Mouse (Mus musculus): Measurements from ENCODE around the gene Btbd17. TPM values are rescaled to one million over a fixed set of nuclear protein-coding genes. Genes with fewer than 3 reads are reported as not detected.
A peak's percentile ranks its signal among the peaks of the same experiment; 100 is the strongest.

Gene Btbd17
- total RNA-seq (2021) = 10 to 100 TPM; 18.7 to 23.2 TPM
- long read RNA-seq, transcript Btbd17-201 (3 exons, 1,717 nt) = major isoform, 54 of 61 reads
- long read RNA-seq, partial matches to known transcripts = 0 of 61 reads
- long read RNA-seq, other reads (novel, unspliced or antisense) = 1 of 61 reads

DNA sequence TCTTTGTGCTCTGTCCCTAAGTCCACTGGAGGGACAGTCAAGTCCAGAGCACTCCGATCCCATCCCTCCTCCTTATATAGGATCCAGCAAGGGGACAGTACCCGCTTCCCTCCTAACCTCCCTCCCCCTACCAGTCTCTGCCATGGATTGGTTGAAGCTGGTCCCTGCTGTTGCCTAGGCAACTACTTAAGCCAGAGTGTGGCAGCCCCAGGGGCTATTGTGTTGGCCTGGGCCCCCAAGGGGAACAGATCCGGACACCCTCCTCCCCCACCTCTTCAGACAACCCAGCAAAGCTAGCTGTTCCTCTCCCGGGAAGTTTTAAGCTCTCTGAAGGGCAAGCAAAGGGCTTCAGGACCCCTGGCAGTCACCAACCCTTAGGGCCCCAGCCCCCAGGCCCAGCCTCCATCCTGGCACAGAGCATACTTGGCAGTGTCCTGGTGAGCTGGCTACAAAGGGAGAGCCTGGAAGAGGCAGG lies at the start of gene Btbd17:
Btbd17 (minus strand) TSS at position 98 of the 475 bp plus-strand sequence.
- peak; percentile 47 for DNase-seq (ENCODE audit: low spot score in 2 of 2)

DNA sequence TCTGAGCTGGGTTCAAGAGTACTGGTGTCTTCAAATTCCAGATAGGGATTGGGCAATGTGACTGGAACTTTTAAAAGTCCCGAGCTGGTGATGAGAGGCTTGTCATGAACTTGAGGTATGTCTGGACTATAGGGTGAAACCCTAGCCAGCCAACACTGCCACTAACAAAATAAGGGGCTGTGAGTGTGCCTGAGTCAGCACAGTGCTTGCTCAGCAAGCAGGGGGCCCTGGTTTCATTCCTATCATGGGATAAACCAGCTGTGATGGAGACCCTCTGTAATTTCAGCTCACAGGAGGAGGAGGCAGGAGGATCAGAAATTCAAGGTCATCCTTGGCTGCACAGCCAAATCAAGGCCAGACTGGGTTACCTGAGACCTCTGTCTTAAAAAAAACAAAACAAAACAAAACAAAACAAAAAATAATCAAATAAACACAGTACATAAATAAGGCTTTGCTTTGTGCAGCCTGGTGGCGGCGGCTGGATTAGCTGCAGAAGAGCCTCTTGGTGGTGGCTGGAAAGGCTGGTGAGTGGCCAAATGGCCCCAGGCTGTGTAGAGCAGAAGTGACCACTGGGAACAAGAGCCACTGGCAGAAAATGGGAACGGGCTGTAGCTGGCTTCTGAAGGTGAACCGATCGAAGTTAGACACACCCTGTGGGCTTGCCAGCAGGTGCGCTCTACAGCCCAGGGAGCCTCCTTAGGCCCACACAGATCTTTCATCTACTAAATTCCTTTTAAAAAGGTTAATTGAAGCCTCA lies 48.9 kb upstream of the Btbd17 start:
- no peak for DNase-seq (ENCODE audit: low spot score in 2 of 2)

DNA sequence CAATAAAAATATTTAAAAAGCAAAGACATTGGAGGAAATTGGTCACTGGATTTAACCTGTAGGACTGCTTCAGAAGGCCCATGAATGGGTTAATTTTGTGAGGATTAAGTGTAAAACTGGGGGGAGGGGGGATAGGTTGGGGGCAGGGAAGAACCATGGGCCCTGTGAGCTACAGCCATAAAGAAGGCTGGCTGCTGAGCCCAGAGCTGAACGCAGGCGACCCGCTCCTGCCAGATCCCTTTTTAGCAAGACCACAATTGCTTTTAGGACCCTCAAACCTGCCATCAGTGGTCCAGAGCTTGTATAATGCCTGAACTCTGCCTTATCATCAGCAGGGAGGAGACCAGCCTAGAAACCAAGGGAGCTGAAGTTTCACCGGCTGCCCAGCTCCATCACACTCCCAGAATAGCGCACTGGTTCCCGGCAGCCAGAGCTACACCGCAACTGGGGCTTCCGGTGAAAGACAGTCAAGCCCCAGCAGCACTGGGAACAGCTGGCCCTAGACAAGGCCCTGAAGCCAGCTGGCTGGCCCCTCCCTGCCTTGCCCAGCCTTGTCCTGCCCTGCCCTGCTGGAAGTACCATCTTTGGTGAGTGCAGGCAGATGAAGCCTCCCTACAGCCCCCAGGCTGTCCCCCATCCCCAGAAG lies 48.2 kb upstream of the Btbd17 start:
- no peak for DNase-seq (ENCODE audit: low spot score in 2 of 2)

DNA sequence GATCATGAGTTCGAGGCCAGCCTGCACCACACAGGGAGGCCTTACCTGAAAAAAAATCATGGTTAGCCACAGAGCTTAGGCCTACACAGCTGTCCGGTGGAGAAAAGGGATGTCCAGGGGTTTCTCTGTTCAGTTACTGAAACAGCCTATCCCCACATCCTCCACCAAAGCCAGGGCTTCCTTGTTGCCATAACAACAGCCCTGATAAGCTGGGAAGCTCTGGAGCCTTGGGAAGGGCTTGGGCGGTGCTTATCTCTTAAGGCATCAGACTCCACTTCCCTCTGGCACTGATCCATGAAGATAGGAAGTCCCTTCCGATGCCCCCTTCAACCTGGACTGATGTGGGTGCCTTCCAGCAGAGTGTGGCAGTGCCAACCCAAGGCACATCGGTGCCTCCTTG lies 37.4 kb upstream of the Btbd17 start:
- no peak for DNase-seq (ENCODE audit: low spot score in 2 of 2)

DNA sequence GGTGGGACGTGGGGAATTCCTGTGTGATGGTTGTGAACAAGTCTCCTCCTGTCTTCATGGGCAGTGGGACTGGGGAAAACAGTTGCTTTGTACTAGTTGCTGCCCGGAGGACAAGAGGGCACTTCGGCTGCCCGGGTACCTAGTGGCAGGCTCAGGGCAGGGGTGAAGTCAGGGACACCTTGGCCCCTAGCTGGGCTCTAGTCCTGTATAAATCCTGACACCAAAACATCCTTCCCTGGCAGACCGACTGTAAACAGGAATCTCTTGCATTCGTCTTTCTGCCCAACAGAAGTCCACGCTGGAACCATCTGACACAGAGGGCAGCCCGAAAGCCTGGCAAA lies 34.7 kb upstream of the Btbd17 start:
- no peak for DNase-seq (ENCODE audit: low spot score in 2 of 2)

DNA sequence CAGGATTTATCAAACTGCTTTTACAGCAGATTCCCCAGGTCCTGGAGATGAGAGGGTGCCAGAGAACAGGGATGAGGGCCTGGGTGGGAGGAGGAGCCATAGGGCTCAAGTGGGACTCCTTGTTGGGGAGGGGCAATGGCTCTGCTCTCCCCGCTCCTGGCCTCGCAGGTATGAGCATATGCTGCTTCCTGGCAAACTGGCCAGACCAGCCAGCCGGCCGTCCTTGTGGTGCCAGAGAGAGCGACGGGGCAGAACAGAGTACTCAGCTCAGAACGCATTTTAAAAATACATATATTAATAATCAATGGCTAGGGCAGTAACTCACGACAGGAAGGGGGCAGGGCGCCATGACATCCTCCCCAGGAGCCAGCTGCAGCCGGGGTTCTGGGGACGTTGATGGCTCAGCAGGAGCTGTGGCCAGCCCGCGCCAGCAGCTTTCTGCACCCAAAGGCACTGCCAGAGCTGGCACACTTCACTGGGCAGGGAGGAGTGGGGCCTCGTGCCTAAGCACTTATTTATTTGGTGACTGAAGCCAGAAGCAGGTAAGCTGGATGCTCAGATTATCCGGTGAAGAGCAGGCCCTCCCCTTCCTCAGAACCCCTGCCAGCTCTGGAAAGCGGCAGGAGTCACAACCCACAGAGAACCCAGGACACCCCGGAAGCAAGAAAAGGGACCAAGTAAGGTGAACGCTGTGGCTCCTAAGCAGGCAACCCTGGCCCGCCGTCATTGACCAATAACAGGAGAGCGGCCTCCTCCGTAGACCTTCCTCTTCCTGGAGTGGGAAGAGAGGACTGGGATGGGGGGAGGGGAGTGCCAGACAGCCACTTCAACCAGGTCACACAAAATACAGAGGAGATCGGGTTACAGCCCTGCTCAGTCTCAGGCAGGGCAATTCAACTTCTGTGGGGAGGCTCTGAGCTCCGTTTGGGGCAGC lies 34.0 kb upstream of the Btbd17 start:
- no peak for DNase-seq (ENCODE audit: low spot score in 2 of 2)

DNA sequence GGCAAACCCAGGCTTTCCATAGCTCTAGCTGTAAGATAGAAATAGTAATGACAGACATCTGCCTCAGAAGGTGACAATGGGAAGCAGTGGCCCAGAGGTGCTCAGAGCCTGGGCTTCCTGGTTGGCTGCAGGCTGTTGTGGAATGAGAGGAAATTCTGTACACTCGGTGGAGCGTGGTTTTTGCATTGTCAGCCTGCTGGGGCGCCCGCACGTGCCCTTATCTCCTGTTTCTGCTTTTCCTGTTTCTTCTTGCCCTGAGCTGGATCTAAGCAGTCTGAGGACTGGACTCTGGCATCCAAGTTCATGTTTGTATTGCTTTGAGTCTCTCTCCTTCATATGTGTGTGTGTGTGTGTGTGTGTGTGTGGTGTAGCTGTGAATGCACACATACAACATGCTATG lies 30.9 kb upstream of the Btbd17 start:
- no peak for DNase-seq (ENCODE audit: low spot score in 2 of 2)

DNA sequence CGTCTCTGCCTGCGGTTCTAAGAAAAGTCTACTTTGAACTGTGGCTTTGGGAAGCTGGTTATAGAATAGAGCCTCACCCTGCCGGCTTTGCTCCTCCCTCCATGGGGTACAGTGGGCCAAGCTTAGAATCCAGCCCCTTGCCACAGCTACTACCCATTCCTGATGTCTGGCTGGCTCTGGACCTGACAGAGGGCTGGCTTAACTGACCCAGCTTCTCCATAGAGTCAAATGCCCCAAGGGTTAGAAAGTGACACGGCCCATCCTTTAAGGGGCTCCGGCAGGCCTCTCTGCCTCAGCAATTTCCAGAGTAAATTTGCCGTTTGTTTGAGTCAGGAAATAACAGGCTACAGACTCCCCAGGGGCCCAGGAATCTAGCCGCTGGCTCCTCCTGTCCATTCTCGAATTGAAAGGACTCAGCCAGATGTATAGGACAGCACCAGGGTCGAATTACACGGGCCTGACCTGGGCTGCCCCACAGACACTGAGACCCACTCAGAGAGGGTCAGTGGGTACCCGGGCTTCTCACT lies 27.5 kb upstream of the Btbd17 start:
- no peak for DNase-seq (ENCODE audit: low spot score in 2 of 2)

DNA sequence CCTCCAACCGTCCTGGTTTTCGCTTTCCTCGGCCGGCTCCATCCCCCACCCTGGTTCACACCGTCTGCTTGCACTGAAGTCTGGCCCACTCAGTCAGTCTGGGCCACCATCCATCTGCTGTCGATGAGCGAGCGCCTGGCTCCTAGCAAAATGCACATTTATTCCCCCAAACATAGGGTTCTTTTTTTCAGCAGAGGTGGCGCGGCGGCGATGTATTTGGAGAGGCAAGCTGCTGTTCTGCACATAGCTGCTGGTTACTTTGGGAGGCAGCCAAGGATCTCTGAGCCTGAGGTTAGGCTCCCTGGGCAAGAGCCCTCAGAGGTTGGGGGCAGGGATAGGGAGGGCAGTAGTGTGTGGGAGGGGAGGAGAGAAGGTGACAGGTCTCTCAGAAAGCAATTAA lies 27.0 kb upstream of the Btbd17 start:
- DNase-seq (ENCODE audit: low spot score in 2 of 2) = peak; percentile 82 to 92

DNA sequence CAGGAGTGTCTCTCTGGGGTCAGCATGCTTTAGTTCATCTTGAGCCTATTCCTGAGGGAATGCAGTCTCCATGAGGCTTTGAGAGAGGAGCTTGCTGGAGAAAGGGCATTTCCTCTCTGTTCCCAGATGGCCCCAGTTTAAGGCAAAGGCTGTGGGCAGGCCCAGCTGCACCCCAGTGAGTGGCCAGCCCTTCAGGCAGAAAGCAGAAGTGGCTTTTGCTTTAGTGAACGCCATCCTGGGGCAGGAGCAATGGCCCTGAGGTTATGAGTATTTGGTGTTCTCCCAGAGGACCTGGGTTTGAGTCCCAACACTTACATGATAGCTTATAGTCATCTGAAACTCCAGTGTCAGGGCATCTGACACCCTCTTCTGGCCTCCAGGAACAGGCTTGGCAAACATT lies 25.6 kb upstream of the Btbd17 start:
- no peak for DNase-seq (ENCODE audit: low spot score in 2 of 2)

DNA sequence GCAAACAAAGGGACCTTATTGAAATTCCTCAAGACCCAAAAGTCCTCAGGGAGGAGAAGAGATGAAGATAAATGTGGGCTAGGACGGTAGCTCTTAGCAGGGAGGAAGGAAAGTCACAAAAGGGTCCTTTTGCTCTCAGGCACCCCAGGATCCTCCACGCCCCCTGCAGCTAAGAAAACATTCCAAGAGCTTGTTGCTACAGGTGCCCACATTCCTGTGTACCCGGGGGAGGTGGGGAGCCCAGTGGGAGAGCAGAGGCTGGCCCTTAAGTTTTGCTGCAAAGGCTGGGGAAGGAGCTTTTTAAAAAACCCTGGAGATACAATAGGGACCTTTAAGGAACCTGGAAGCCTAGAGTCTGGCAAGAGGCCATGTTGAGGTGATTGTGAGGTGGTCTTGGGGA lies 24.7 kb upstream of the Btbd17 start:
- no peak for DNase-seq (ENCODE audit: low spot score in 2 of 2)

DNA sequence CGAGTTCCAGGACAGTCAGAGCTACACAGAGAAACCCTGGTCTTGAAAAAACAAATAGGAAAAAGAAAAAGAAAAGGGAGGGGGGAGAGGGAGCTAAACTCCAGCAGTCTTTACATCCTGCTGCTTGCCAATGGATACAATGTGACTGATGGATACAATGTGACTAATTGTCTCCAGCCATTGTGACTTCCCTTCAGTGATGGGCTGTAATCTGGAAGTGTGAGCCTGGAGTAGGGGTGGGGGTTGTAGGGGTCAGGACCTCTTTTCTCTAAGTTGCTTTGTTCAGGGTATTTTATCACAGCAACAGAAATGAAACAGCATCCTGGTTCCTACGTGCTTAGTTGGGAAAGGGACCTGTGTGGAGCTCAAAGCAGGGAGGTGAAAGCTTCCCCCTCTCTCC lies 23.4 kb upstream of the Btbd17 start:
- DNase-seq (ENCODE audit: low spot score in 2 of 2) = no peak

DNA sequence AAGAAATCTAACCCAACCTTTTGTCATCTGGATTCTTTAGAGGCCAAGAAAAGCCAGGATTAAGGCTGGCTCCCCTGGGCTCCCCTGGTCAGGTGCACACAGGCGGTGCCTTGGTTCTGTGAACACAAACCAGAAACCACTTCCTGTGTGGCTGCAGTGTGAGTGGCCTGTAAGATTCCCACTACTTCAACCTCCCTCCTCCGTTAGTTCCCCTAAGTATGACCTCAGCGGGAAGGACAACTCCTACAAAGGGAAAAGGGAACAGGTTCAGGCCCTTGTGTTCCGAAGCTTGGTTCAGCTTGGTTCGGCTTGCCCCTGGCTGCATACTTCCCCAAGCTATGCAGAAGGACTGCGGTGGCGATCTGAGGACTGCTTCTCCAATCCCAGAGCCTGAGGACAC lies 22.4 kb upstream of the Btbd17 start:
- DNase-seq (ENCODE audit: low spot score in 2 of 2) = no peak

DNA sequence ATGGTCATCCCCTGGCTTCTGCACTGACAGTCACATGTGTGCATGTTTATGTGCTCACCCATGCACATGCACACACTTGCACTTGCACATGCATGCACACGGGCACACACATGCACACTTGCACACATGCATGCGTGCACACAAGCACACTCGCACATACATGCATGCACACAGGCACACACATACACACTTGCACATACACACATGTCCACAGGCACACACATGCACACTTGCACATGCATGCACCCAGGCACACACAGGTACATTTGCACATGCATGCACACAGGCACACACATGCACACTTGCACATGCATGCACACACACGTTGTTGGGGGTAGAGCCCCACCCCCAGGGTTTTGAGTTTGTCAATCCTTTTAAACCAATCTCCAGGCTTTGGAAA lies 21.2 kb upstream of the Btbd17 start:
- no peak for DNase-seq (ENCODE audit: low spot score in 2 of 2)

DNA sequence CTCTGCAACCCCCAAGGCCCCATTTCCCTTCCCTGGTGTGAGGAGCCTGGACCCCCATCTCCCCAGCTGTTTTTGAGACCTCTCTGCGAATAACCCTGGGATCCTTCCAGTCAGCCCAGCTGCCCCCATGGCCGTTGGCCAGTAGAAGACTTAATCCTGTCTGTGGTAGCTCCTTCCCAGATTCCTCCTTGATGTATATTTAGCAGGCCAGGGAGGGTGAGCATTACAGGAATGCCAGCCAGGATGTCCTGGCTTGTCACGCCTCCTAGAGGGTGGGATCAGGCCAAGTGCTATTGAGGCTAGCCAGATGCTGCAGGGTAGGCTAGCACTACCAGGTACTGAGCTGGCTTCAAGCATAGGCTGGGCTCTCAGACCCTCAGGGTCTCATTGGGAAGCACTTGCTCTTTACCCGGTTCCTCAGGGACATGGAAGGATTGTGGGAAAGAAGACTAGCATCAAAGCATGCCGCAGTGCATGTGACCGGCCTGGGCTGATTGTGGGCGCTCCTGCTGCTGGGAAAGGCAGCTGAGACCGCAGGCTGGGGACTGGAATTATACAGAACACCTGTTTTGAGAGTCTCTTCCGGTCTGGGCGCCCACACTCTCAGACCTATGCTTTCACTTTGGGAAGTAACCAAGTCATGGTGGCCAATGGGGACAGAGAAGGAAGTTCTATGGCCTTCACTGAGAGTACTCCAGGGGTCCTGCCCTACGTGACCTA lies 19.3 kb upstream of the Btbd17 start:
- no peak for DNase-seq (ENCODE audit: low spot score in 2 of 2)

DNA sequence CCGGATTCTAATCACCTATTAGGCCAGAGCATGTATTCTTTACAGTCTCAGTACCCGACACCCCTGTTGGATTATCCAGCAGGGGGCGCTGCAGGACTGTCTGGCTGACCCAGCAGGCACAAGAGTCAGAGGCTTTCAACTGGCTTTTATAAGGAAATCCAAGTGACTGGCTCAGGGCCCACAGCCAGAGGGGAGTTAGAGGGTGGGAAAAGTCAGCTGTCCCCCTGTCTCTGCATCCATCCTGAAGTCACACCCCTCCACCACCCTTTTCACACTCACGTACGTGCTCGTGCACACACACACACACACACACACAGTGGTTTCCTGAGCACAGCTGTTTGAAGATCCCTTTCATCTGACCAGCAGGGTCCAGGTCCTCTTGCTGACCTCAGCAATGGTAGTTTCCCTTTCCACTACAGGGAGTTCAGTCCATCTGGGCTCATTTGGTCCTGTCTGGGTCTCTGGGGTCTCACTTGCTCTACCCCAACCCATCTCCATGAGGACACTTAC lies 17.0 kb upstream of the Btbd17 start:
- DNase-seq (ENCODE audit: low spot score in 2 of 2) = peak; percentile 81 to 95

DNA sequence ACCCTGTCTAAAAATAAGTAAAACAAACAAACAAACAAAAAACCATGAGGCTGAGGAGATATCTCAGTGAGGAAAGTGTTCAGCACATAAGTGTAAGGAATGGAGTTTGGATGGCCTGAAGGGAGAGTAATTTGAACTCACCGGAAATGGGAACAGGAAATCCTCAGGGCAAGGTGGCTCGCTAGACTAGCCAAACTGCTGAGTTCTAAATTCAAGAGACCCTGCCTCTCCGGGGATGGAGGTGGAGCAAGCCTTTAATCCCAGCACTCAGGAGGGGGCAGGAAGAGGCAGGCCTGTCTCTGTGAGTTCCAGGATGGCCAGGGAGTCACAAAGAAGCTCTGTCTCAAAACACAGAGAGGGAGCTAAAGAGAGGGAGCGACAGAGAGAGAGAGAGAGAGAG lies 14.6 kb upstream of the Btbd17 start:
- no peak for DNase-seq (ENCODE audit: low spot score in 2 of 2)

DNA sequence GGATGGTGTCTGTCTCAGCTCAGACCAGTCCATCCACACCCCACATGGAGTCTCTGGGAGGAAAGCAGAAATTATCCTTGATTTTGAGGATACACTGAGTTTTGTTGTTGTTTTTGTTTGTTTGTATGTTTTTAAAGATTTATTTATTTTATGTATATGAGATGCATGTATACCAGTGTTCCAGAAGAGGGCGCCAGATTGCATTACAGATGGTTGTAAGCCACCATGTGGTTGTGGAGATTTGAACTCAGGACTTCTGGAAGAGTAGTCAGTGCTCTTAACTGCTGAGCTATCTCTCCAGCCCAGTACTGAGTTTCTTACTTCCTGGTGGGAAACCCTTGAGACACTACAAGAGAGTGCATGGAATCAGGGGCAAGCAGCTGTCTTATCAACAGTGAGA lies 13.6 kb upstream of the Btbd17 start:
- no peak for DNase-seq (ENCODE audit: low spot score in 2 of 2)

DNA sequence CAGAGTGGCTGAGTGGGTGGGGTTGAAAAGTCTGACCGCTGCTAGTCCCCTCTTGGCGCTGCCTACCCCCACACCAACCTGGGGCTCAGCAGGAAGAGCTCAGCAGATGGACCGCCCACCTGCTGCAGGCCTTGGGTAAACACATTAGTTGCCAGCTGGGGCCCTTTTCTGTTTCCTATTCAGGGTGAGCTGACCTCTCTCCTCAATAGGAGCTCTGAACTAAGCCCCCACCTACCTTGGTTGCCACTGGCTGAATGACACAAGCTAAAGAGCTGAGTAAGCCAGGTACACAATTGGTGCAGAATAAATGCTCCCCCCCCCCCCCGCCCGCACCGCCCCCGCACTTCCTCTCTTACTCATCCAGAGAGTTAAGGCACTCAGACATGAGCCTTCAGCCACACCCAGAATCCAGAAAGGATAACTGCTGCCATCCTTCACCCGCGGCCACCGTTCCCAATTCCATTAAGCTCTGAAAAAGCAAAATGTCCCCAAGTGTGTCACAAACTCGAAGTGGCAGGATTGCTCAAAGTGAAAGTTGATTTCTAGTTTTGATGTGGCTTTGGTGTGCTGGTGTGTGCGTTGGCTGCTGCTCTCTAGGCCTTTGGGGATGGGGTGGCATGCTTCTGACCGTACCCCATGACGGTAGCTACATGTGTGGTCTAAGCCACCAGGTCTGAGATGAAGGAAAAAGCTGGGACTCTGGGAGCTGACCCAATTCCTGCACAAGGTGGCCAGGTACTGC lies 12.1 kb upstream of the Btbd17 start:
- no peak for DNase-seq (ENCODE audit: low spot score in 2 of 2)

DNA sequence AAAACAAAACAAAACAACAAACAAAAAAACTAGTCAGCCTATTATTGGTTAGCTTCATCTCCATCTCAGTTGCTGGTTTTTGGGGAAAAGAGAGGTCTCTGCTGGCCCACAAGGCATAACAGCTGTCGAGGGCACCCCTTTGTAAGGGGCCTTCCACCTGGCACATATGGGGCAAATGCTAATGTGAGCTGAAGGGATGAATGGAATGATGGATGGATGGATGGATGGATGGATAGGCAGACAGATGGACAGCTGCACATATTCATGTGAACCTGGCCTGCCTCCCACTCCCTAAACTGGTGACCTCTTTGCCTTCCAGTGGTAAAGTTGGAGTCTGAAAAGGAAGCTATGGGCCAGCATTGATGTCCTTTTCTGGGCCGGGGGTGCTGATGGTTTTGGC lies 11.3 kb upstream of the Btbd17 start:
- DNase-seq (ENCODE audit: low spot score in 2 of 2) = no peak

Measured in layer of hippocampus, adult 18-20 months (tissue).